Mouse (Mus musculus) sigmoid colon, adult 10 weeks (tissue): ENCODE measurements around the gene Ap2s1. TPM values are rescaled to one million over a fixed set of nuclear protein-coding genes. Genes with fewer than 3 reads are reported as not detected.

Source experiments
- polyA plus RNA-seq: library from polyadenylated mRNA; stranded (reverse); fragments of 350-450 nt; fragmentation: Illumina TruSeq; extraction: RNeasy Lipid Tissue Mini Kit (QIAGEN cat#74804); gene quantifications from one replicate; pipeline ENCODE4 v1.2.3, GENCODE M21; 2014; ENCODE audit warnings: low read depth, low replicate concordance

Ap2s1 gene
- polyA plus RNA-seq, result 57.7 TPM

DNA sequence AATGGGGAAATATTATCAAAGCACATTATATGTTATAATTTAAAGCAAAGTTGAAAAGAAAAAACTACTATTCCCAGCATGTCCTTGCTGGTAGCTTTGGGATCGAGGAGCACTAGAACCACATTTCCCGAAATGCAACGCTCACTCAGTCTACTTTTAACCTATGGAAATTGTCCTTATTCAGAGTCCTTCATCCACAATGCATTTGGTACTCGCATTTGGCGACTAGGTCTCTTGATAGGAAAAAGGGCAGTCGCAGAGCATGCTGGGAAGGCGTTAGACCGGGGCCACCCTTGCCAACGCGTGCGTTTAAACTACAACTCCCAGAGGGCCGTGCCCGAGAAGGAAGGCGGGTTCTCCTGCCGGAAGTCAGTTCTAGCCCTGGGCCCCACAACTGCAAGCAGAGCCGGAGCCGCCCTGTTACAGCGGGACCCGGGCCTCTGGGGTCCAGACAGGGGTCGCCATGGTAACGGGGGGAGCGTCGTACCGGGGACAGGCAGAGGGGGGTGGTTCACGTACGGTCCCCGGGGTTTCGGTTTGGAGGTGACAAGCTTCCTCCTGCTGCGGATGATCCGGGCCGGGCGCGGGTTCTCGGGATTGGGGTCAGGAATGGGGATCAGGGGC is at the start of gene Ap2s1:
Gene Ap2s1 (plus strand): TSS at position 338 of the 624 bp plus-strand sequence.

GRCm38 (mm10) chr7:16721629-16722028 is 16.6 kb upstream of the Ap2s1 start, which contains the start of gene Ceacam9:
Ceacam9 (plus strand) TSS chr7:16721929.

GRCm38 (mm10) chr7:16780825-16781554 is 42.8 kb downstream of the Ap2s1 start, which contains the start of gene Slc1a5:
Slc1a5 (plus strand) TSS chr7:16781340.

Other genes starting within 250 kb of the Ap2s1 start
- 28.1 TPM for gene Arhgap35, start 123.4 kb upstream of the Ap2s1 start, polyA plus RNA-seq
- gene Ceacam15, start 62.7 kb upstream of the Ap2s1 start, polyA plus RNA-seq, result not detected
- gene Ceacam9, start 16.5 kb upstream of the Ap2s1 start, polyA plus RNA-seq, result not detected
- gene Slc1a5, start 42.9 kb downstream of the Ap2s1 start, polyA plus RNA-seq, result 66.4 TPM
- 30.5 TPM for gene Strn4, start 77.5 kb downstream of the Ap2s1 start, polyA plus RNA-seq
- gene Fkrp, start 78.3 kb downstream of the Ap2s1 start, polyA plus RNA-seq, result 6.5 TPM
- gene Prkd2, start 104.5 kb downstream of the Ap2s1 start, polyA plus RNA-seq, result 1.7 TPM
- 3.0 TPM for gene Dact3, start 136.9 kb downstream of the Ap2s1 start, polyA plus RNA-seq
- 0.88 TPM for gene Gng8, start 153.4 kb downstream of the Ap2s1 start, polyA plus RNA-seq
- gene Ptgir, start 168.1 kb downstream of the Ap2s1 start, polyA plus RNA-seq, result 1.1 TPM
- gene Calm3, start 185.7 kb downstream of the Ap2s1 start, polyA plus RNA-seq, result 52.1 TPM
- gene Pnmal2, start 206.3 kb downstream of the Ap2s1 start, polyA plus RNA-seq, result 0.66 TPM
- 0.95 TPM for gene Pnmal1, start 221.3 kb downstream of the Ap2s1 start, polyA plus RNA-seq
- gene Gm42372, start 244.7 kb downstream of the Ap2s1 start, polyA plus RNA-seq, result 0.69 TPM